Mouse (Mus musculus): ENCODE data around the gene Krt13. TPM values are rescaled to one million over a fixed set of nuclear protein-coding genes. Genes with fewer than 3 reads are reported as not detected.

The Krt13 gene
- polyA plus RNA-seq, 1 experiment = not detected

GRCm38 (mm10) chr11:100124901-100125300 lies 3.5 kb upstream of the Krt13 start:
- Histone ChIP-seq H3K4me3 (ENCODE audit: low read depth, low read length) (no peak overlapping the region), H3K36me3 (ENCODE audit: control insufficient read depth, insufficient read depth, low read length, poor library complexity, severe bottlenecking) (no peaks in the 10 kb centered on the region), H3K27me3 (ENCODE audit: control insufficient read depth, insufficient read depth, low read length, poor library complexity, severe bottlenecking) (no peaks in the 10 kb centered on the region), H3K9ac (ENCODE audit: low read depth, poor library complexity, severe bottlenecking) (no peak overlapping the region), H3K27ac (ENCODE audit: insufficient read depth, low read length) (no peak overlapping the region), H3K4me1 (ENCODE audit: control insufficient read depth, insufficient read depth, low read length) (no peaks in the 10 kb centered on the region), H3K9me3 (replicated peaks; ENCODE audit: control insufficient read depth, insufficient read depth, low read length, poor library complexity, severe bottlenecking) (0 out of 2 replicates have a peak, but pooled peaks cover 4% of the 10 kb centered on the region)
- TF ChIP-seq EP300 (IDR thresholded peaks at IDR 0.05; ENCODE audit: insufficient read depth, low read depth, low read length) = no peak
- TF ChIP-seq POLR2A (IDR thresholded peaks at IDR 0.05; ENCODE audit: insufficient read depth, low read length) = no peak
- no peak for TF ChIP-seq CTCF (IDR thresholded peaks at IDR 0.05; ENCODE audit: low read depth, low read length)

- Histone ChIP-seq H3K27me3 (ENCODE audit: control insufficient read depth, insufficient read depth, low read length, poor library complexity, severe bottlenecking) (no peaks in the 10 kb centered on the region), H3K9me3 (replicated peaks; ENCODE audit: control insufficient read depth, insufficient read depth, low read length, poor library complexity, severe bottlenecking) (0 out of 2 replicates have a peak, but pooled peaks cover 4% of the 10 kb centered on the region), H3K27ac (ENCODE audit: insufficient read depth, low read length) (no peak overlapping the region), H3K36me3 (ENCODE audit: control insufficient read depth, insufficient read depth, low read length, poor library complexity, severe bottlenecking) (no peaks in the 10 kb centered on the region), H3K9ac (ENCODE audit: low read depth, poor library complexity, severe bottlenecking) (no peak overlapping the region), H3K4me1 (ENCODE audit: control insufficient read depth, insufficient read depth, low read length) (no peaks in the 10 kb centered on the region), H3K4me3 (ENCODE audit: low read depth, low read length) (no peak overlapping the region)
- TF ChIP-seq EP300 (IDR thresholded peaks at IDR 0.05; ENCODE audit: insufficient read depth, low read depth, low read length) (no peak), POLR2A (IDR thresholded peaks at IDR 0.05; ENCODE audit: insufficient read depth, low read length) (no peak)
These were observed 1.0 kb downstream of the Krt13 start for GRCm38 (mm10) chr11:100120331-100120730.

DNA sequence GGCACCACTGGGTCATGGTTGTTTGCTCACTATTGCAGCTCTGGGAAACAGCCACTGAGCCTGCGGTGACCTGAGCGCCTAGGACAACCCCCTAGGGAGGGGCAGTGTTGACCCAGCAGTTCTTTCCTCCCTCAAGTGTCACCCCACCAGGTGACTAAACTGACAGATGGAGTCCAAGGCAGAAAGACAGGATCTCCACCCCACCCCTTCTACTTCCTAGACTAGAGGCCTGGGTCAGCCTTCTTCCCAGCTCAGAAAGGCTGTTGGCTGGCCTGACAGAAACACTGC lies 7.7 kb downstream of the Krt13 start:
- no peaks in the 10 kb centered on the region for H3K36me3 ChIP-seq (ENCODE audit: control insufficient read depth, insufficient read depth, low read length, poor library complexity, severe bottlenecking)
- H3K9ac ChIP-seq (ENCODE audit: low read depth, poor library complexity, severe bottlenecking) = no peak overlapping the region
- no peaks in the 10 kb centered on the region for H3K9me3 ChIP-seq (replicated peaks; ENCODE audit: control insufficient read depth, insufficient read depth, low read length, poor library complexity, severe bottlenecking)
- H3K27ac ChIP-seq (ENCODE audit: insufficient read depth, low read length) = no peak overlapping the region
- H3K4me1 ChIP-seq (ENCODE audit: control insufficient read depth, insufficient read depth, low read length) = no peaks in the 10 kb centered on the region
- H3K4me3 ChIP-seq (ENCODE audit: low read depth, low read length) = no peak overlapping the region
- no peaks in the 10 kb centered on the region for H3K27me3 ChIP-seq (ENCODE audit: control insufficient read depth, insufficient read depth, low read length, poor library complexity, severe bottlenecking)
- TF ChIP-seq CTCF (IDR thresholded peaks at IDR 0.05; ENCODE audit: low read depth, low read length) = no peak
- no peak for TF ChIP-seq POLR2A (IDR thresholded peaks at IDR 0.05; ENCODE audit: insufficient read depth, low read length)
- TF ChIP-seq EP300 (IDR thresholded peaks at IDR 0.05; ENCODE audit: insufficient read depth, low read depth, low read length) = no peak

DNA sequence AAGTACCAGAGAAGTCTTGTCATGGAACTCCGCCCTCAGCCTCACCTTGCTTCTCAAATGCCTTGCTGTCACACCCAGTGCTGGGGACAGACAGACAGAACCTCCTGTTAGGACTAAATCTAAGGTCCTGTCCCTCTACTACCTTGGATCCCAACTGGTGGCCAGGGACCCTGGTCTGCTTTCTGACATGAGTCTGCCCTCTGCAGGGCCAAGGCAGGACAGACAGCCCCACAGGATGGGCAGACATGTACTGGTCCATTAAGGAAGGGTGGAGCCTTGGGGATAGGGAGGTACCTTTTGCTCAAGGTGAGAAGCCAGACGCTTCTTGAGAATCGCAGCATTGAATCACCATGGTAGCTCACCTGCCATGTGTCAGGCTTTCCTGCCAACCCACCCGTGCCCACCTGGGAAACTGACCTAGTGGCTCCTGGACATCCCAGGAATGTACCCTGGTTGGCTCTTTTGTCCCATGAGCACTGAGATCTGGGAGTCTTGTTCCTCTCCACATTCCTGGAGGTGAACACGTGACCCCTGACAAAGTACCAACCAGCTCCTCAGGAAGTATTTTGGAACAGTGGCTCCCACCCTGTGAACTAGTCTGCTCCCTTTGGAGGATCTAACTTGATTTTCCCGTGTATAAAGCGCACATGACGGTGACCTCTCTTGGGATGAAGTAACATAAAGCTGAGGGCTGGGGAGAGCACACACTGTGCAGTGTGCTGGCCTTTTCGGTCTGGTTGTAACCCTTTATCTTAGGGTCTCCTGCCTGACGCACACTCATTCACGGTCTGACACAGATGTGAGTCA lies 8.2 kb downstream of the Krt13 start:
- TF ChIP-seq EP300 (IDR thresholded peaks at IDR 0.05; ENCODE audit: insufficient read depth, low read depth, low read length) = no peak
- no peak for TF ChIP-seq CTCF (IDR thresholded peaks at IDR 0.05; ENCODE audit: low read depth, low read length)
- no peak for TF ChIP-seq POLR2A (IDR thresholded peaks at IDR 0.05; ENCODE audit: insufficient read depth, low read length)
- H3K9me3 ChIP-seq (replicated peaks; ENCODE audit: control insufficient read depth, insufficient read depth, low read length, poor library complexity, severe bottlenecking) = no peaks in the 10 kb centered on the region
- H3K27ac ChIP-seq (ENCODE audit: insufficient read depth, low read length) = no peak overlapping the region
- no peaks in the 10 kb centered on the region for H3K4me1 ChIP-seq (ENCODE audit: control insufficient read depth, insufficient read depth, low read length)
- H3K27me3 ChIP-seq (ENCODE audit: control insufficient read depth, insufficient read depth, low read length, poor library complexity, severe bottlenecking) = no peaks in the 10 kb centered on the region
- H3K9ac ChIP-seq (ENCODE audit: low read depth, poor library complexity, severe bottlenecking) = no peak overlapping the region
- H3K4me3 ChIP-seq (ENCODE audit: low read depth, low read length) = no peak overlapping the region
- no peaks in the 10 kb centered on the region for H3K36me3 ChIP-seq (ENCODE audit: control insufficient read depth, insufficient read depth, low read length, poor library complexity, severe bottlenecking)

DNA sequence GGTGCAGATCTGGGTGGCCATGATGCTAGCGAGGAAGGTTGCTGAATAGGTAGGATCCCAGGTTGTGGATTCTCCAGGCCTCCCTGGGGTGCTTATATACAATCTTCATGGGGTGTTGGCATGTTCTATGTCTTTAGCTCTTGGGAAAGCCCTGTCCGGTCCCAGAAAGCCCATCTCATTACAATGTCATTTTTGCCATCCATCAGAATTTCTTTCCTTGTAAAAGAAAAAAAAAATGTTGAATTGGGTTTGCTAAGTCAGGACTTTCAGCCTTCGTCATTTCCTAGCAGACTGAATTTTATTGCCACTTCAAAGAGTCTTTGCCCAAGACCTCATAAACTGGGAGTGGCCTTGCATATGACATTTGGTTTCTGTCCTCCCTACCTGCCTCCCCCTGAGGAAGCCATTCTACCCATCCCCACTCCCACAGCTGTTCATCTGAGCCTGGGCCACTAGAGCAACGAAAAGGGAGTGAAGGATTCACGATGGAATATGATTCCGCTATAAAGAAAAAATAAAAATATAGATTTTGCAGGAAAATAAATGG lies 15.7 kb downstream of the Krt13 start, which contains the start of gene Krt36:
Gene Krt36 (minus strand): TSS at position 51 of the 547 bp plus-strand sequence.
- no peaks in the 10 kb centered on the region for H3K27me3 ChIP-seq (ENCODE audit: control insufficient read depth, insufficient read depth, low read length, poor library complexity, severe bottlenecking)
- no peaks in the 10 kb centered on the region for H3K36me3 ChIP-seq (ENCODE audit: control insufficient read depth, insufficient read depth, low read length, poor library complexity, severe bottlenecking)
- no peak within 1 kb of the TSS for H3K9ac ChIP-seq (ENCODE audit: low read depth, poor library complexity, severe bottlenecking)
- H3K9me3 ChIP-seq (replicated peaks; ENCODE audit: control insufficient read depth, insufficient read depth, low read length, poor library complexity, severe bottlenecking) = no peaks in the 10 kb centered on the region
- no peak within 1 kb of the TSS for H3K27ac ChIP-seq (ENCODE audit: insufficient read depth, low read length)
- TF ChIP-seq EP300 (IDR thresholded peaks at IDR 0.05; ENCODE audit: insufficient read depth, low read depth, low read length) = no peak
- H3K4me1 ChIP-seq (ENCODE audit: control insufficient read depth, insufficient read depth, low read length) = no peaks in the 10 kb centered on the region
- H3K4me3 ChIP-seq (ENCODE audit: low read depth, low read length) = no peak within 1 kb of the TSS

GRCm38 (mm10) chr11:100102693-100103429 lies 18.5 kb downstream of the Krt13 start:
- Histone ChIP-seq H3K36me3 (ENCODE audit: control insufficient read depth, insufficient read depth, low read length, poor library complexity, severe bottlenecking) (no peaks in the 10 kb centered on the region), H3K27me3 (ENCODE audit: control insufficient read depth, insufficient read depth, low read length, poor library complexity, severe bottlenecking) (no peaks in the 10 kb centered on the region), H3K27ac (ENCODE audit: insufficient read depth, low read length) (no peak overlapping the region), H3K4me1 (ENCODE audit: control insufficient read depth, insufficient read depth, low read length) (no peaks in the 10 kb centered on the region), H3K9me3 (replicated peaks; ENCODE audit: control insufficient read depth, insufficient read depth, low read length, poor library complexity, severe bottlenecking) (no peaks in the 10 kb centered on the region), H3K4me3 (ENCODE audit: low read depth, low read length) (no peak overlapping the region), H3K9ac (ENCODE audit: low read depth, poor library complexity, severe bottlenecking) (no peak overlapping the region)
- TF ChIP-seq CTCF (IDR thresholded peaks at IDR 0.05; ENCODE audit: low read depth, low read length) (no peak), POLR2A (IDR thresholded peaks at IDR 0.05; ENCODE audit: insufficient read depth, low read length) (no peak), EP300 (IDR thresholded peaks at IDR 0.05; ENCODE audit: insufficient read depth, low read depth, low read length) (no peak)
